Comparison of ENCODE assay signal across 20 mouse cellular contexts in the genomic region with DNA sequence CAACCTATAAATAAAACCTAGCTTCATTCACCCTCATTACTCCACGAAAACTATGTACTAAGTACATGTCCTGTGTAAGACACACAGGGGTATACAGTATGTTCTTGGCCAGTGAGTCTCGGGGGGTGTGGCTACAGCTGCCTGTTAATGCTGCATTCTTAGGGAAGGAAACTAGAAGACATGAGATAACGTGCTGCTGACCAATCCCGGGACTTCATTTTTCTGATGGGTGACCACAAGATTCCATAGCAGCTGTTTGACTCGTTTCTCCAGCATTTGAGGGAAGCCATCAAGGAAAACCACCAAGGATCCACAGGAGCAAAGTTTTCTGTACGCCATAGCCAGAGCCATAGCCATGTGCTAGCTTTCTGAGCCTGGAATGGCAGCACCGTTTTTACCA. TPM values are rescaled to one million over a fixed set of nuclear protein-coding genes. Genes with fewer than 3 reads are reported as not detected.
DNase-seq lines count a peak whose midpoint lies in the region; ATAC-seq and TF ChIP-seq lines count a peak whose summit lies in the region.
"Had no signal": no experiment of that assay in that cellular context is flagged by ENCODE, and none has a peak within 500 bp of the region (broad histone marks: within the 10 kb centered on the region; RNA-seq: fewer than 3 reads in every experiment).

No protein-coding gene starts in this region.

- peaks cover 9% of the 10 kb centered on the region for H3K79me2 ChIP-seq in CH12.LX (replicated peaks; ENCODE audit: control insufficient read depth, extremely low read depth, insufficient read depth, poor library complexity, severe bottlenecking)

- no peaks in the 10 kb centered on the region for H3K9me3 ChIP-seq in heart, embryonic 13.5 days
- no peaks in the 10 kb centered on the region for H3K9me3 ChIP-seq in CH12.LX (replicated peaks; ENCODE audit: low read length)
- H3K9me3 ChIP-seq in heart, postnatal 0 days (replicated peaks; ENCODE audit: control insufficient read depth, low read length) = no peaks in the 10 kb centered on the region
- no peaks in the 10 kb centered on the region for H3K9me3 ChIP-seq in liver, postnatal 0 days (ENCODE audit: low read length)
- H3K9me3 ChIP-seq in midbrain, embryonic 14.5 days (ENCODE audit: control insufficient read depth, low read length) = no peaks in the 10 kb centered on the region
- H3K9me3 ChIP-seq: embryonic facial prominence, embryonic 15.5 days; forebrain, embryonic 12.5 days; G1E; limb, embryonic 10.5 days; midbrain, embryonic 12.5 days had no signal

- TF ChIP-seq EP300 in CH12.LX (IDR thresholded peaks at IDR 0.05; ENCODE audit: low read length) = peak; percentile 33; the same call in 1 of the 2 replicates
- no peak for TF ChIP-seq EP300 in heart, postnatal 0 days (IDR thresholded peaks at IDR 0.05; ENCODE audit: low read depth)
- no peak for TF ChIP-seq EP300 in liver, postnatal 0 days (IDR thresholded peaks at IDR 0.05; ENCODE audit: low read depth)

- TF ChIP-seq CTCF in CH12.LX (conservative IDR thresholded peaks at IDR 0.05 in 1 of 2, IDR thresholded peaks at IDR 0.05 in 1 of 2; ENCODE audit: low read depth in 2 of 2, low read length in 2 of 2) = no peak
- TF ChIP-seq CTCF in heart, postnatal 0 days (IDR thresholded peaks at IDR 0.05; ENCODE audit: low read depth) = no peak
- no peak for TF ChIP-seq CTCF in liver, postnatal 0 days (IDR thresholded peaks at IDR 0.05; ENCODE audit: low read depth)

- no peak overlapping the region for H3K9ac ChIP-seq in heart, embryonic 13.5 days
- H3K9ac ChIP-seq in CH12.LX (ENCODE audit: insufficient read depth, low read depth) = no peak overlapping the region
- no peak overlapping the region for H3K9ac ChIP-seq in heart, postnatal 0 days (replicated peaks; ENCODE audit: low read depth, low read length)
- H3K9ac ChIP-seq in liver, postnatal 0 days (replicated peaks) = no peak overlapping the region
- H3K9ac ChIP-seq in midbrain, embryonic 14.5 days (replicated peaks; ENCODE audit: low read length) = no peak overlapping the region
- H3K9ac ChIP-seq: embryonic facial prominence, embryonic 15.5 days; forebrain, embryonic 12.5 days; hindbrain, embryonic 14.5 days; midbrain, embryonic 12.5 days had no signal

- intact Hi-C loops in heart, postnatal 36 days (cut with DNase I) = loop anchor here (5.0 kb wide), 1 partner anchor 115 kb away; no protein-coding TSS in a partner anchor
- intact Hi-C loops in left cerebral cortex, postnatal 10 days (cut with DNase I) = no loop called here

- H3K27me3 ChIP-seq in heart, embryonic 13.5 days (replicated peaks) = peaks cover 21% of the 10 kb centered on the region
- H3K27me3 ChIP-seq in CH12.LX (replicated peaks) = no peaks in the 10 kb centered on the region
- no peaks in the 10 kb centered on the region for H3K27me3 ChIP-seq in heart, postnatal 0 days (ENCODE audit: control insufficient read depth, insufficient read depth, low read length)
- peaks cover 20% of the 10 kb centered on the region; the same call in 1 of the 2 replicates for H3K27me3 ChIP-seq in liver, postnatal 0 days (ENCODE audit: insufficient read depth, low read length)
- no peaks in the 10 kb centered on the region for H3K27me3 ChIP-seq in midbrain, embryonic 14.5 days (ENCODE audit: control insufficient read depth, insufficient read depth, low read length)
- H3K27me3 ChIP-seq: embryonic facial prominence, embryonic 15.5 days; midbrain, embryonic 12.5 days had no signal

- dilution Hi-C loops in CH12.LX (cut with MboI; ENCODE audit: extremely low pct_ligation_motif_present, extremely low pct_unique_long_range_greater_than_20kb, low sequenced_read_pairs) = no loop called here

- TF ChIP-seq RAD21 in CH12.LX (IDR thresholded peaks at IDR 0.05; ENCODE audit: low read depth, low read length) = no peak

- no peak overlapping the region for H3K27ac ChIP-seq in heart, embryonic 13.5 days (replicated peaks)
- H3K27ac ChIP-seq in CH12.LX (ENCODE audit: insufficient read depth, low read depth) = peak overlapping the region; percentile 51; the same call in 1 of the 2 replicates
- H3K27ac ChIP-seq in heart, postnatal 0 days (ENCODE audit: low read depth) = no peak overlapping the region
- no peak overlapping the region for H3K27ac ChIP-seq in liver, postnatal 0 days (ENCODE audit: low read depth)
- H3K27ac ChIP-seq in midbrain, embryonic 14.5 days (replicated peaks; ENCODE audit: low read depth, low read length) = no peak overlapping the region
- H3K27ac ChIP-seq: embryonic facial prominence, embryonic 15.5 days; forebrain, embryonic 12.5 days; hindbrain, embryonic 14.5 days; limb, embryonic 10.5 days; midbrain, embryonic 12.5 days; stomach, postnatal 0 days had no signal

- no peak overlapping the region for H3K4me3 ChIP-seq in heart, embryonic 13.5 days
- H3K4me3 ChIP-seq in CH12.LX (replicated peaks in 1 of 3; ENCODE audit: low read depth in 2 of 3, low read length in 2 of 3, poor library complexity in 1 of 3) = peak overlapping the region; percentile 51 to 94 (median 64)
- no peak overlapping the region for H3K4me3 ChIP-seq in heart, postnatal 0 days (ENCODE audit: low read depth, low read length)
- H3K4me3 ChIP-seq in liver, postnatal 0 days (ENCODE audit: low read depth, low read length) = 0 out of 2 replicates have a peak overlapping the region, but pooled peaks have one; percentile 7
- H3K4me3 ChIP-seq in midbrain, embryonic 14.5 days (replicated peaks; ENCODE audit: low read depth, low read length) = no peak overlapping the region
- H3K4me3 ChIP-seq: embryonic facial prominence, embryonic 15.5 days; forebrain, embryonic 12.5 days; limb, embryonic 10.5 days; midbrain, embryonic 12.5 days had no signal

- no peaks in the 10 kb centered on the region for H3K36me3 ChIP-seq in heart, embryonic 13.5 days
- no peaks in the 10 kb centered on the region for H3K36me3 ChIP-seq in CH12.LX (replicated peaks in 1 of 2; ENCODE audit: control insufficient read depth in 1 of 2, insufficient read depth in 1 of 2, low read length in 1 of 2)
- H3K36me3 ChIP-seq in heart, postnatal 0 days (replicated peaks; ENCODE audit: control insufficient read depth, insufficient read depth, low read length) = no peaks in the 10 kb centered on the region
- no peaks in the 10 kb centered on the region for H3K36me3 ChIP-seq in liver, postnatal 0 days (replicated peaks; ENCODE audit: insufficient read depth, low read length)
- H3K36me3 ChIP-seq in midbrain, embryonic 14.5 days (ENCODE audit: control insufficient read depth, insufficient read depth, low read length) = no peaks in the 10 kb centered on the region
- H3K36me3 ChIP-seq: embryonic facial prominence, embryonic 15.5 days; forebrain, embryonic 12.5 days; G1E; limb, embryonic 10.5 days; midbrain, embryonic 12.5 days had no signal

- ATAC-seq in heart, embryonic 13.5 days (ENCODE audit: extremely low read depth, insufficient number of reproducible peaks, low FRiP score, low TSS enrichment) = no peak
- no peak for ATAC-seq in heart, postnatal 0 days (ENCODE audit: insufficient read depth, low read depth)
- no peak for ATAC-seq in liver, postnatal 0 days
- no peak for ATAC-seq in midbrain, embryonic 14.5 days (ENCODE audit: low FRiP score, low TSS enrichment)
- ATAC-seq: intestine, embryonic 16.5 days had no signal

- 43% methylated on average over 7 of the region's 7 CpGs for WGBS in heart, embryonic 13.5 days
- WGBS in heart, postnatal 0 days = 38% methylated on average over 7 of the region's 7 CpGs
- 14% methylated on average over 7 of the region's 7 CpGs for WGBS in liver, postnatal 0 days (ENCODE audit: insufficient replicate concordance)
- WGBS in midbrain, embryonic 14.5 days = 82% methylated on average over 7 of the region's 7 CpGs

- TF ChIP-seq POLR2A in CH12.LX (IDR thresholded peaks at IDR 0.05; ENCODE audit: low read depth, low read length) = no peak

- H3K4me2 ChIP-seq in heart, embryonic 13.5 days = peak overlapping the region; percentile 40
- H3K4me2 ChIP-seq in CH12.LX (ENCODE audit: insufficient read depth, low read depth, poor library complexity, severe bottlenecking) = peak overlapping the region; percentile 63
- H3K4me2 ChIP-seq in heart, postnatal 0 days (ENCODE audit: low read depth, low read length) = peak overlapping the region; percentile 24; the same call in 1 of the 2 replicates
- peak overlapping the region; percentile 51 for H3K4me2 ChIP-seq in liver, postnatal 0 days (ENCODE audit: low read depth, low read length)
- H3K4me2 ChIP-seq in midbrain, embryonic 14.5 days (ENCODE audit: low read length) = no peak overlapping the region
- H3K4me2 ChIP-seq: embryonic facial prominence, embryonic 15.5 days; forebrain, embryonic 12.5 days; hindbrain, embryonic 14.5 days; midbrain, embryonic 12.5 days had no signal

- H3K4me1 ChIP-seq in heart, embryonic 13.5 days = peaks cover 10% of the 10 kb centered on the region
- peaks cover 10 to 51% of the 10 kb centered on the region in 2 experiments; a peak in 3 of 4 replicates for H3K4me1 ChIP-seq in CH12.LX (ENCODE audit: control insufficient read depth in 1 of 2, insufficient read depth in 2 of 2)
- no peaks in the 10 kb centered on the region for H3K4me1 ChIP-seq in heart, postnatal 0 days (ENCODE audit: control insufficient read depth, insufficient read depth)
- H3K4me1 ChIP-seq in liver, postnatal 0 days (ENCODE audit: insufficient read depth) = peaks cover 29% of the 10 kb centered on the region
- H3K4me1 ChIP-seq in midbrain, embryonic 14.5 days (ENCODE audit: control insufficient read depth, insufficient read depth, low read length) = peaks cover 8% of the 10 kb centered on the region; the same call in 1 of the 2 replicates

- DNase-seq in heart, postnatal 36 days = no peak
- no peak for DNase-seq in CH12.LX (ENCODE audit: extremely low read depth)
- DNase-seq in heart, postnatal 0 days (ENCODE audit: low spot score) = peak; percentile 31
- no peak for DNase-seq in liver, postnatal 0 days
- DNase-seq in left cerebral cortex, postnatal 10 days (ENCODE audit: extremely low spot score in 1 of 2, low spot score in 2 of 2) = no peak
- DNase-seq in midbrain, embryonic 14.5 days = no peak
- DNase-seq: adrenal gland, postnatal 10 days; cerebellum, adult 2 months; kidney, postnatal 25 days; spleen, adult 18-20 months; thymus, postnatal 25 days had no signal

- in situ Hi-C loops in CH12.LX (cut with MboI; ENCODE audit: low pct_ligation_motif_present, low pct_unique_long_range_greater_than_20kb, low sequenced_read_pairs) = loop anchor here (10.0 kb wide), 1 partner anchor 182 kb away; no protein-coding TSS in a partner anchor

RNA-seq across cellular contexts. Expression of a gene that starts 4.2 kb away (rescaled TPM):
- polyA plus RNA-seq in heart, embryonic 13.5 days (2015; fragmentation: Nextera tagmentation; extraction: Ambion mirVana) = 2.4 and 2.5 TPM in 2 replicates
- total RNA-seq in heart, postnatal 36 days (2021) = 10 to 100 TPM in 1 of 2 experiments, 1 to 10 TPM in 1; 8.2 to 10.5 TPM
- total RNA-seq in CH12.LX (2012; rRNA removed) (11.2 and 13.0 TPM in 2 replicates), CH12.LX (2014; rRNA removed) (21.7 and 22.4 TPM in 2 replicates)
- polyA plus RNA-seq in CH12.LX (2012; ENCODE audit: insufficient read length, low read depth) = 30.8 and 36.1 TPM in 2 replicates
- total RNA-seq in heart, postnatal 0 days (2014; rRNA removed; ENCODE audit: low replicate concordance) = 5.8 and 9.8 TPM in 2 replicates
- 1.8 and 1.9 TPM in 2 replicates for polyA plus RNA-seq in heart, postnatal 0 days (2015; fragmentation: Nextera tagmentation; extraction: Ambion mirVana)
- polyA plus RNA-seq in liver, postnatal 0 days (2015; fragmentation: Nextera tagmentation; extraction: Ambion mirVana) = 0.72 and 0.75 TPM in 2 replicates
- total RNA-seq in left cerebral cortex, postnatal 10 days (2021) = 10 to 100 TPM; 10.7 to 11.8 TPM
- polyA plus RNA-seq in midbrain, embryonic 14.5 days (2014; fragmentation: Nextera tagmentation; extraction: Ambion mirVana) = 10.9 and 12.3 TPM in 2 replicates

Comparison
In these comparisons a context has a peak if more than half of its experiments do, and no peak if none do; other contexts are left out.
1. H3K4me3 ChIP-seq: peak in CH12.LX (3 of 3) and liver, postnatal 0 days (single experiment); none in heart, embryonic 13.5 days (single experiment), heart, postnatal 0 days (single experiment) and midbrain, embryonic 14.5 days (single experiment).